Mouse (Mus musculus) common myeloid progenitor, adult 5-6 weeks (primary cell): ENCODE data around the gene Vmn2r110. TPM values are rescaled to one million over a fixed set of nuclear protein-coding genes. Genes with fewer than 3 reads are reported as not detected.

Experiments
- ATAC-seq: replicated peaks from 2 replicates; pipeline ENCODE4 v1.8.0; 2016; ENCODE audit warnings: low read depth, mild to moderate bottlenecking, moderate TSS enrichment, inconsistent platforms; ENCODE audit not compliant: poor library complexity, severe bottlenecking
- total RNA-seq: library from RNA; stranded (forward); fragments of 200-1000, 187-1606 nt; gene quantifications from 2 replicates; pipeline ENCODE4 v1.2.3, GENCODE M21; 2017

The Vmn2r110 gene
- total RNA-seq, result 0.09 TPM in 1 of 2 replicates, not detected in the other

- ATAC-seq, result no peak
Measured at GRCm38 (mm10) chr17:20596323-20596722, at the start of gene Vmn2r110. Gene Vmn2r110 (minus strand): TSS chr17:20596423.

GRCm38 (mm10) chr17:20624777-20625176 is 28.6 kb upstream of the Vmn2r110 start, which contains the start of gene Fpr-rs3:
Gene Fpr-rs3 (minus strand): TSS chr17:20624877.
- no peak for ATAC-seq

- ATAC-seq, result no peak
Measured at GRCm38 (mm10) chr17:20564656-20565055, 31.6 kb downstream of the Vmn2r110 start, which contains the start of gene Vmn2r109. Gene Vmn2r109 (minus strand): TSS chr17:20564756.

Other genes starting within 250 kb of the Vmn2r110 start
- gene Vmn1r224, start 182.3 kb downstream of the Vmn2r110 start, total RNA-seq, result not detected in 2 replicates
- not detected in 2 replicates for gene Vmn2r108, start 115.1 kb downstream of the Vmn2r110 start, total RNA-seq
- gene Vmn1r225, start 98.3 kb downstream of the Vmn2r110 start, total RNA-seq, result not detected in 2 replicates
- gene Vmn2r109, start 31.7 kb downstream of the Vmn2r110 start, total RNA-seq, result not detected in 2 replicates
- not detected in 2 replicates for gene Fpr-rs3, start 28.5 kb upstream of the Vmn2r110 start, total RNA-seq
- not detected in 2 replicates for gene Vmn1r226, start 86.4 kb upstream of the Vmn2r110 start, total RNA-seq
- not detected in 2 replicates for gene Vmn1r227, start 133.4 kb upstream of the Vmn2r110 start, total RNA-seq
- not detected in 2 replicates for gene Vmn1r228, start 189.7 kb upstream of the Vmn2r110 start, total RNA-seq
- not detected in 2 replicates for gene Vmn1r229, start 215.1 kb upstream of the Vmn2r110 start, total RNA-seq
- not detected in 2 replicates for gene Vmn1r230, start 244.0 kb upstream of the Vmn2r110 start, total RNA-seq